Mouse (Mus musculus): ENCODE results near the gene Samd5. TPM values are rescaled to one million over a fixed set of nuclear protein-coding genes. Genes with fewer than 3 reads are reported as not detected.

Gene Samd5
- 4.6 and 4.7 TPM in 2 replicates for polyA plus RNA-seq (2016; fragmentation: Nextera tagmentation; extraction: Ambion mirVana)

DNA sequence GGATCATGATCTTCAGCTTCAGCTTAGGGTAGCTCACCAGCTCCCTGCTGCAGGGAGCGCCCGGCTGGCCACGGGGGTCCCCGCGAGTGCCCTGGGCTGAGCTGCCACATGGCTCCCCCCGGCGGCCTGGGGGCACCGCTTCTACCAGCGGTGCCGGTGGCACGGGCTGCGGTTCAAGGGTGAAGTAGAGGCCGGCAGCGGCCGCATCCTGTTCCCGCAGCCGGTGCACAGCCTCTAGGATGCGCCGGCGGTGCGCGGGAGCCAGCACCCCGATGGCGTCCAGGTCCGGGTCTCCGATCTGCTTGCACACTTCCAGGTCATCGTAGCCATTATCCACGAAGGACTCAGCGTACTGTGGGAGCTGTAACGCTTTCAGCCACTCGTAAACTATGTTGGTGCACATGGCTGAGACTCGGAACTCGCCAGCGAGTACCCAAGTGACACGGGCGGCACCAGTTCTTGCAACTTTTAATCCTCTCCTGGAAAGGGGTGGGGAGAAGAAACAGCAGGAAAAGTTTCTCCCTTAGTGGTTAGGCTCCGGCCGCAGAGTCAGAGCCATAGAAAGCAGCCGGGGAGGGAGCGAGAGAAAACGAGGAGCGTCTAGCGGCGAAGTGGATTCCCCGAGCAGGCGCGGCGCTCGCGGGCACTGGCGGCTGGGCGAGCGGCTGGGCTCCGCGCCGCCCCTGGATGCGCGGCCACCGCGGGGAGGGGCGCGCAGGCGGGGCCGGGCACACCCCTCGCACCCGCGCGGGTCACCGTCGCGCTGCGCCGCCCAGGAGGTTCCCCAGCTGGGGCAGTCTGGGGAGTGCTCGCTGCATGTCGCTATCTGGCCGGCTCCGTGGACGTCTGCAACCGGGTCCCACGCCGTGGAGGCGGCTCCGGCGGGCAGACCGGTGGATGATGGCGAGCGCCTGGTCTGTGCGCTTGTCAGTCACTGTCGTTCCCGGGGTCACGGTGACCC, at the start of gene Samd5:
Samd5 (minus strand) TSS at position 648 of the 961 bp plus-strand sequence.
- WGBS = under 1% methylated on average over 90 of the region's 91 CpGs
- H3K9me3 ChIP-seq = no peaks in the 10 kb centered on the region
- peaks cover 62% of the 10 kb centered on the region for H3K27me3 ChIP-seq (ENCODE audit: poor library complexity, severe bottlenecking)
- H3K27ac ChIP-seq = peak within 1 kb of the TSS; percentile 86
- no peaks in the 10 kb centered on the region for H3K36me3 ChIP-seq (replicated peaks)
- DNase-seq (ENCODE audit: extremely low spot score, low spot score) = peak; percentile 62
- peak within 1 kb of the TSS; percentile 65 for H3K4me3 ChIP-seq
- H3K4me1 ChIP-seq = peaks cover 52% of the 10 kb centered on the region

- Histone ChIP-seq H3K4me3 (no peak overlapping the region), H3K27me3 (ENCODE audit: poor library complexity, severe bottlenecking) (no peaks in the 10 kb centered on the region), H3K27ac (no peak overlapping the region), H3K36me3 (replicated peaks) (no peaks in the 10 kb centered on the region), H3K4me1 (no peaks in the 10 kb centered on the region), H3K9me3 (no peaks in the 10 kb centered on the region)
- WGBS = 80% methylated on average over 8 of the region's 11 CpGs
- no peak for DNase-seq (ENCODE audit: extremely low spot score, low spot score)
Measured at GRCm38 (mm10) chr10:9722519-9723303, 47.7 kb upstream of the Samd5 start.

GRCm38 (mm10) chr10:9720027-9720426, 45.0 kb upstream of the Samd5 start:
- Histone ChIP-seq H3K27me3 (ENCODE audit: poor library complexity, severe bottlenecking) (no peaks in the 10 kb centered on the region), H3K4me3 (no peak overlapping the region), H3K4me1 (no peaks in the 10 kb centered on the region), H3K36me3 (replicated peaks) (no peaks in the 10 kb centered on the region), H3K27ac (no peak overlapping the region), H3K9me3 (no peaks in the 10 kb centered on the region)
- no peak for DNase-seq (ENCODE audit: extremely low spot score, low spot score)
- 86% methylated on average over 5 of the region's 5 CpGs for whole genome bisulfite sequencing

GRCm38 (mm10) chr10:9718086-9718485, 43.1 kb upstream of the Samd5 start:
- H3K9me3 ChIP-seq = no peaks in the 10 kb centered on the region
- no peaks in the 10 kb centered on the region for H3K27me3 ChIP-seq (ENCODE audit: poor library complexity, severe bottlenecking)
- no peaks in the 10 kb centered on the region for H3K36me3 ChIP-seq (replicated peaks)
- H3K4me3 ChIP-seq = no peak overlapping the region
- no peaks in the 10 kb centered on the region for H3K4me1 ChIP-seq
- no peak overlapping the region for H3K27ac ChIP-seq
- WGBS = 86% methylated on average over 5 of the region's 5 CpGs
- DNase-seq (ENCODE audit: extremely low spot score, low spot score) = no peak

DNA sequence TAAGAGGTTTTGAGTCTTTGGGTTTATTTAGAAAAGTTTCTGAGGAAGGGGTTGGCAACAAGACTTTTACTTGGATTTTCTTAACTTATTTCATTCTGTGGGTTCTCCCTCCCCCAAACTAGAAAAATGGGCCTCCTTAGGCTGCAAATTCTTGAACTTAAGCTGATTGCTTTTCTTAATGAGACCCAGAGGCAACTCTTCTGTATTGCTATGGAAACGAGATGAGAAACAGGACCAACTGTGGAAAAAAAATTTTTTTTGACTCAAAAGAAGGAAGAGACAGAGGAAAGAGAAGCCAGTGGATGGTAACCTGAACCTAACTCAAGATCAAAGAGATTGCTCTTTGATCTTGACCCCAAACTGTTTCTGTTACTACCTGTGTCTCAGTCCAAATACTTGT, 29.9 kb upstream of the Samd5 start:
- H3K9me3 ChIP-seq = no peaks in the 10 kb centered on the region
- no peak overlapping the region for H3K27ac ChIP-seq
- WGBS = 55% methylated on average over 1 of the region's 1 CpGs
- H3K4me1 ChIP-seq = peaks cover 15% of the 10 kb centered on the region
- no peaks in the 10 kb centered on the region for H3K36me3 ChIP-seq (replicated peaks)
- no peaks in the 10 kb centered on the region for H3K27me3 ChIP-seq (ENCODE audit: poor library complexity, severe bottlenecking)
- no peak overlapping the region for H3K4me3 ChIP-seq
- no peak for DNase-seq (ENCODE audit: extremely low spot score, low spot score)

DNA sequence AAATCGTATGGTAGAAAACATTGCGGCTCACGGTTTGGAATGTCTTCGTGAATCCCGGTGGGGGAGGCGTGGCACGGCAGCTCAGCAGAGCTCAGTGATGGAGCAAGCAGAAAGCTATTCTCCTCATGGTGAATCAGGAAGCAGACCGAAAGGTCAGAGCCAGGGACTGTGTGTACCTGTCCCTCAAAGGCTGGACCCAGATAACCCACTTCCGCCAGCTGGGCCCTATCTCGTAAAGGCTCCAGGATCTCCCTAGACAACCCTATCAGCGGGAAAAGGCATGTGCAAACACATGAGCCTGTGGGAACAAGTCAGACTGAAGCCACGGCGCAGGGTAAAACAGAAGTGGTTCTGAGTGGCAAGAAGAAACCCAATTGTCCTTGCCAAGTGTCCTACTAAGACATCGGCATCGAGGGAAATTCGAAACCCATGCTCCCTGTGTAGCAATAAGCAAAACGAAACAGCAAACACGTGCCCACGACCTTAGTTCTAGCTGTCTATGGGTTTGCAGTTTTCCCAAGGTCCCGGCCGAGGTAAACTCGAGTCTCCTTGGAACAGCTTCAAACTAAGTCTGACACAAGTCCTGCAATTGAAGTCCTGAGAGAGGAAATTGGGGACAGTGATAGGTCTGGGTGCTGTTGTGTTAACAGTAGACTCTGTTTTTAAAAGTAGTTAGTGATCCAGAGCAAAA, 24.2 kb upstream of the Samd5 start:
- Histone ChIP-seq H3K36me3 (replicated peaks) (no peaks in the 10 kb centered on the region), H3K4me1 (peaks cover 17% of the 10 kb centered on the region), H3K27me3 (ENCODE audit: poor library complexity, severe bottlenecking) (peaks cover 4% of the 10 kb centered on the region; the same call in 1 of the 2 replicates), H3K9me3 (no peaks in the 10 kb centered on the region), H3K27ac (no peak overlapping the region), H3K4me3 (no peak overlapping the region)
- DNase-seq (ENCODE audit: extremely low spot score, low spot score) = no peak
- WGBS = 92% methylated on average over 22 of the region's 22 CpGs

DNA sequence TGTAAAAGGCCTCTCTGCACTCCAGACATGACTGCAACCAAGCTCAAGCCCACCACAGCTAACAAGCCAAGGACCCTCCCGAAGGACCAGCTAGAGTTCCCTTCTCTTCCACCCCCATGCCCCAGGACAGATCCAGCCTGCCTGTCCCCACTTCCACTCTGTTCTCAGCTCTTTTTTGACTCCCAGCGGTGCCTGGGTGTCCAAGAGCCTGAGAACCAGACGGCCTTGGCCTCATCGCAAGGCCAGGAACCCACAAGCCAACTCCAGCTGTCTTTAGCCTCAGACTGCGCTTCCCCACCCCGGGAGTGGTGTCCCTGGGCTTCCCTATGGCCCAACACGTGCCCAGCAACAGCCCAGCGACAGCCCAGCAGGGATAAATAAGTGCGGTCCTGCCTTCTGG, 23.1 kb upstream of the Samd5 start:
- Histone ChIP-seq H3K27me3 (ENCODE audit: poor library complexity, severe bottlenecking) (peaks cover 4% of the 10 kb centered on the region; the same call in 1 of the 2 replicates), H3K27ac (peak overlapping the region; percentile 35; the same call in 1 of the 2 replicates), H3K9me3 (no peaks in the 10 kb centered on the region), H3K4me1 (peaks cover 17% of the 10 kb centered on the region), H3K36me3 (replicated peaks) (no peaks in the 10 kb centered on the region), H3K4me3 (no peak overlapping the region)
- DNase-seq (ENCODE audit: extremely low spot score, low spot score) = no peak
- WGBS = 86% methylated on average over 9 of the region's 9 CpGs

DNA sequence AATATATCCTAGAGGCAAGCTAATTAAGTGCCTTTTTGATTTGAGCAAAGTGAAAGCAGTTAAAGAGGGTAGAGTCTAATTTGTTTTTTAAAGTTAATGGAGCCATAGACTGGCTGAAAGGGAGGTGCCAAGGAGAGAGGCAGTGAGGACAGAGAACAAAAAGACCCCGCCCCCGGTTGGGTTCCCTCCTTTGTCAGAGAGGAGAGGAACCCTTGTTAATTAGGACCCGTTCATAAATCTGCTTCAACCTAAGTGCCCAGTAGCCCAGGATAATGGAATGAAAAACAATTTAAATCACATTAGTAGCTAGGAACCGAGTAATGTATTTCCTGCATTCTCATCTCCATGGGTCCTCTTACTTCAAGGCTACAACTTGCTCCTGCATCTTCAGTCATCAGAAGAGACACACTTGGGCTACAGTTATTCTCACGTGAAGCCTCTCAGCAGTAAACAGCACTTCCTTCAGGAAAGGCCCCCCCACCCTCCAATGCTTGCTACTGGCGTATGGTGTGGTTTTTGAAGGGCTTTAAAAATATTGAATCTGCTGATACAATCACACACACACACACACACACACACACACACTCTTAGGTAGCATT, 21.6 kb upstream of the Samd5 start:
- WGBS = 17% methylated on average over 6 of the region's 6 CpGs
- peaks cover 17% of the 10 kb centered on the region for H3K4me1 ChIP-seq
- H3K9me3 ChIP-seq = no peaks in the 10 kb centered on the region
- peak; percentile 53 for DNase-seq (ENCODE audit: extremely low spot score, low spot score)
- no peak overlapping the region for H3K4me3 ChIP-seq
- H3K27me3 ChIP-seq (ENCODE audit: poor library complexity, severe bottlenecking) = peaks cover 4% of the 10 kb centered on the region; the same call in 1 of the 2 replicates
- H3K27ac ChIP-seq = peak overlapping the region; percentile 56; the same call in 1 of the 2 replicates
- no peaks in the 10 kb centered on the region for H3K36me3 ChIP-seq (replicated peaks)

DNA sequence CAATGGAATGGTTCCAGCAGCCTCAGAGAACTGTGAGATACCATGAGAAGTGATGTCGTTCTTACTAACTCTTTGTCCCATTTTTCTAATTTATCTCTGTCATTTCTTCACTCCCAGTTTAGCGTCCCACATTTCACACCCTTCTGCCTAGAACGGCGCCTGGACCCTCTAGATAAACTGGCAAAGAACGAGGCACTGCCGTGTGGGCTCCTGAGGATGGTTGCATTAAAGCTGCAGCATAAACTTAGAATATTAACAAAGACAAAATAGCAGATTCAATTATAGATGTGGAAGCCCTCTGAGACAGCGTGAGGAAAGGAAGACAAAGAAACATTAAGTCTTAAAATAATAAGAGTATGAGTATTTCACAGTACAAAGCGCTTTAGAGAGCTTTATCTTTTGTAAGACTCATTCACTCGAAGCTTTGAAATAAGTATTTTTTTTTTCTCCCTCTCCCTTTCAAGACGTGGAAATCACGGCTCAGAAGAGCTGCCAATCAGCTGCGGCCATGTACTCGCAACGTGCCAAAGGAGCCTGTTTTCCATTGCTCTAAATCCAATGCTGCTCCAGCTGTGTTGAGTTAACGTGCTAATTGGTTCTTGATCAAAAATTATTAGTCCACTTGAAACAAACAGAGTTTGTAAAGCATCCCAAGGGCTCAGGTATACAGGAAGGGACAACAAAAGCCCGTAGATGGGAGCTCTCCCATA, 19.1 kb upstream of the Samd5 start:
- WGBS = 71% methylated on average over 16 of the region's 16 CpGs
- DNase-seq (ENCODE audit: extremely low spot score, low spot score) = no peak
- H3K36me3 ChIP-seq (replicated peaks) = no peaks in the 10 kb centered on the region

DNA sequence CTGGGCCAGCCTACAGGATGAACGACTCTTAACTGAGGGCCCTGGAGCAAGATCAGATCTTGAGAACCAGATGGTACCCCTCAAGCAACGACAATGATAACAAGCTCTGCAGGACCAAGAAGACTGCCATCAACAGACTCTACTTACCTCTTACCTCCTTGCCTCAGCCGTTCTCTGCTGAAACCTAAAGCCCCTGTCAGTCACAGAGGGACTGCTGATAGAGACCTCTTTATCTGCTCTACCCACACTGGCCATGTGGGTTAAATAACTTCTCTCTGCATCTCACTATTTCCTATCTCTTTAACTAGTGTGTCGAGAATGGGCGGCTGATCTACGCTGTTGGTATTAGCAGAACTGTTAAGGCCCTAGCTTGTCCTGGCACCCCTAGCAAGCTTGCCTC, 5.9 kb upstream of the Samd5 start:
- Histone ChIP-seq H3K27me3 (ENCODE audit: poor library complexity, severe bottlenecking) (peaks cover 37% of the 10 kb centered on the region), H3K36me3 (replicated peaks) (no peaks in the 10 kb centered on the region), H3K27ac (no peak overlapping the region), H3K9me3 (no peaks in the 10 kb centered on the region), H3K4me1 (peaks cover 36% of the 10 kb centered on the region), H3K4me3 (no peak overlapping the region)
- WGBS = 93% methylated on average over 6 of the region's 6 CpGs
- DNase-seq (ENCODE audit: extremely low spot score, low spot score) = no peak

More for the DNA sequence above, 19.1 kb upstream of the Samd5 start:
- Histone ChIP-seq H3K27ac (no peak overlapping the region), H3K27me3 (ENCODE audit: poor library complexity, severe bottlenecking) (peaks cover 4% of the 10 kb centered on the region; the same call in 1 of the 2 replicates), H3K9me3 (no peaks in the 10 kb centered on the region), H3K4me3 (no peak overlapping the region), H3K4me1 (peaks cover 17% of the 10 kb centered on the region)

DNA sequence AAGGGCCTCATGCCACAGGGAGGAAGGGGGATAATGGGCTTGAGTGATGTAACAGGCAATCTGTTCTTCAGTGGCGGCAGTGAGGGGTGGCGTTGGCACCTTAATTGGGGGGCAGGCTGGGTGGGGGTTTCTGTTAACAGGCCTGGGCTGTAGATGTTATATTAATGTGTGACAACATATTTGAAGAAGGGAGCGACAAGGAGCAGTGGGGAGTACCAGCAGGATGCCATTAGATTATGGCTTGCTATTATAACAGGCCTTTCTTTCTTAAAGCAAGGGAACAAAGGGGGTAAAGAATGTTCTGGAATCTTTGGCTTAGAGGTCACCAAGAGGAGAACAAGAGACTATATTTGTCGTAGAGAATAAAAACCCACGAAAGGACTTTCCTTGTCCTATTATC, 4.9 kb upstream of the Samd5 start:
- DNase-seq (ENCODE audit: extremely low spot score, low spot score) = no peak
- Histone ChIP-seq H3K27ac (no peak overlapping the region), H3K9me3 (no peaks in the 10 kb centered on the region), H3K4me1 (peaks cover 41% of the 10 kb centered on the region), H3K36me3 (replicated peaks) (no peaks in the 10 kb centered on the region), H3K27me3 (ENCODE audit: poor library complexity, severe bottlenecking) (peaks cover 46% of the 10 kb centered on the region), H3K4me3 (no peak overlapping the region)
- 24% methylated on average over 5 of the region's 5 CpGs for WGBS
